Mouse (Mus musculus) MN1 (cell line): ENCODE results near the gene Rorb.

Experiments used
- DNase-seq: peaks from one replicate; pipeline ENCODE4 v3.0.0-alpha.2; 2016; ENCODE audit warnings: low spot score

Gene Rorb

GRCm38 (mm10) chr19:18888491-18889116, 222.4 kb downstream of the Rorb start:
- DNase-seq = no peak

GRCm38 (mm10) chr19:18887646-18888407, 223.2 kb downstream of the Rorb start:
- DNase-seq = no peak

- DNase-seq = no peak
Observed at GRCm38 (mm10) chr19:18881162-18881561, 229.8 kb downstream of the Rorb start.
